21 mouse cellular contexts compared by ENCODE assay signal in the genomic region with DNA sequence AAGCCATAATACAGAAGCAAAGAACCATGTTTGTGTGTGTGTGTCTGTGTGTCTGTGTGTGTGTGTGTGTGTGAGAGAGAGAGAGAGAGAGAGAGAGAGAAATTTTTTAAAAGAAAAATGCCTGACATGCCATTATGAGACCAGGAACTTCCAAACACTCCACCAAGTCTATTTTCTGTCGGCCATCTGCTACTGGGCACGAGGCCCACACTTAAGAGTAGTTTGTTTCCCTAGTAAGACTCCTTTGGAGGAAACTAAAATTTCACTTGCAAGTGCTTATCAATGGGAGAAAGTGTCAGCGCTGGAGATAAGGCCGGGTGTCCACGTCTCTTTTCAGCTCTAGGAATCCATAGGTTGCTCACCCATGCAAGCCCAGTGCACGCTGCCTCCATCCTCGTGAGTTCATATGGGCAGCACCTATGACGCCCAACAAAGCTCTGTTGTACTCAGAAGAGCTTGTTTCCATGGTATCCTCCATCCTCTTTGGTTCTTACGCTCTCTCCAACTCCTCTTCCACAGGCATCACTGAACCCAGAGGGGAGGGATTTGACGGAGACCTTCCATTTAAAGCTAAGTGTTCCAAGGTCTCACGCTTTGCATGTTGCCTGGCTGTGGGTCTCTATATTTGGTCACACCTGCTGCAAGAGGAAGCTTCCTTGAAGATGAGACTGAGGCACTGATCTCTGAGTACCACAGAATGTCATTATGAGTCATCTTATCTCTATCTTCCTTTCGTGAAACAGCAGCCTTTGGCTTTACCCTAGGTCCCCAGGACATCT.
DNase-seq lines count a peak whose midpoint lies in the region; ATAC-seq and TF ChIP-seq lines count a peak whose summit lies in the region.
"Had no signal": no experiment of that assay in that cellular context is flagged by ENCODE, and none has a peak within 500 bp of the region (broad histone marks: within the 10 kb centered on the region; RNA-seq: fewer than 3 reads in every experiment).

No protein-coding gene starts in this region.

- H3K4me2 ChIP-seq in midbrain, postnatal 0 days (ENCODE audit: low read depth, low read length, poor library complexity, severe bottlenecking) = no peak overlapping the region
- H3K4me2 ChIP-seq: heart, embryonic 15.5 days; intestine, embryonic 15.5 days; limb, embryonic 12.5 days; liver, embryonic 13.5 days; stomach, embryonic 15.5 days had no signal

- no peaks in the 10 kb centered on the region for H3K4me1 ChIP-seq in cerebellum, adult 2 months (ENCODE audit: control insufficient read depth, insufficient read depth, low read length)
- H3K4me1 ChIP-seq in midbrain, postnatal 0 days (ENCODE audit: insufficient read depth, low read length) = no peaks in the 10 kb centered on the region
- H3K4me1 ChIP-seq: forebrain, embryonic 10.5 days; heart, embryonic 15.5 days; hindbrain, embryonic 10.5 days; liver, embryonic 13.5 days; megakaryocyte, embryonic 14.5 days had no signal

- H3K9ac ChIP-seq in midbrain, postnatal 0 days (replicated peaks; ENCODE audit: low read length, poor library complexity, severe bottlenecking) = no peak overlapping the region
- H3K9ac ChIP-seq: heart, embryonic 15.5 days; intestine, embryonic 15.5 days; limb, embryonic 12.5 days; liver, embryonic 13.5 days; stomach, embryonic 15.5 days had no signal

- ATAC-seq in activated CD4-positive, CD25-positive, alpha-beta regulatory T cell, adult 4 months = peak; percentile 32
- ATAC-seq in midbrain, postnatal 0 days (ENCODE audit: low FRiP score) = no peak
- ATAC-seq: intestine, embryonic 15.5 days had no signal

- no peaks in the 10 kb centered on the region for H3K9me3 ChIP-seq in midbrain, postnatal 0 days (ENCODE audit: low read length)
- H3K9me3 ChIP-seq: forebrain, embryonic 10.5 days; heart, embryonic 15.5 days; hindbrain, embryonic 10.5 days; intestine, embryonic 15.5 days; limb, embryonic 12.5 days; liver, embryonic 13.5 days; megakaryocyte, embryonic 14.5 days; stomach, embryonic 15.5 days had no signal

- TF ChIP-seq CTCF in cerebellum, adult 2 months (IDR thresholded peaks at IDR 0.05; ENCODE audit: borderline replicate concordance, insufficient read depth, low read depth, low read length) = no peak
- no peak for TF ChIP-seq CTCF in midbrain, postnatal 0 days (IDR thresholded peaks at IDR 0.05)

- peak; percentile 11 to 62 for DNase-seq in frontal cortex, postnatal 36 days (ENCODE audit: low spot score in 2 of 2)
- no peak for DNase-seq in frontal cortex, postnatal 25 days (ENCODE audit: low spot score in 2 of 2)
- peak; percentile 18 for DNase-seq in A20 (ENCODE audit: low read depth, low spot score)
- peak; percentile 46 for DNase-seq in right cerebral cortex, adult 18-20 months
- no peak for DNase-seq in cerebellum, adult 2 months
- DNase-seq in cerebellum, postnatal 14 days = no peak
- DNase-seq in midbrain, postnatal 0 days (ENCODE audit: low spot score) = no peak
- DNase-seq: adrenal gland, adult 8-10 months; cerebellum, adult 9-10 months; gastrocnemius, adult 2 months; heart, adult 2 months; kidney, postnatal 4 days; liver, embryonic 13.5 days had no signal

- H3K36me3 ChIP-seq in midbrain, postnatal 0 days (ENCODE audit: insufficient read depth, low read length) = no peaks in the 10 kb centered on the region
- H3K36me3 ChIP-seq: forebrain, embryonic 10.5 days; heart, embryonic 15.5 days; hindbrain, embryonic 10.5 days; intestine, embryonic 15.5 days; limb, embryonic 12.5 days; liver, embryonic 13.5 days; stomach, embryonic 15.5 days had no signal

- H3K27me3 ChIP-seq in cerebellum, adult 2 months (ENCODE audit: control insufficient read depth, insufficient read depth, low read length) = no peaks in the 10 kb centered on the region
- no peaks in the 10 kb centered on the region for H3K27me3 ChIP-seq in midbrain, postnatal 0 days (ENCODE audit: insufficient read depth, low read length)
- H3K27me3 ChIP-seq: heart, embryonic 15.5 days; intestine, embryonic 15.5 days; limb, embryonic 12.5 days; liver, embryonic 13.5 days; megakaryocyte, embryonic 14.5 days; stomach, embryonic 15.5 days had no signal

- H3K4me3 ChIP-seq in cerebellum, adult 2 months (replicated peaks; ENCODE audit: insufficient read depth, low read depth, low read length) = no peak overlapping the region
- H3K4me3 ChIP-seq in midbrain, postnatal 0 days (ENCODE audit: low read depth, low read length) = no peak overlapping the region
- H3K4me3 ChIP-seq: forebrain, embryonic 10.5 days; gastrocnemius, adult 2 months; heart, adult 2 months; heart, embryonic 15.5 days; hindbrain, embryonic 10.5 days; intestine, embryonic 15.5 days; limb, embryonic 12.5 days; liver, embryonic 13.5 days; megakaryocyte, embryonic 14.5 days; stomach, embryonic 15.5 days had no signal

- 83% methylated on average over 12 of the region's 12 CpGs for WGBS in cerebellum, adult 2 months
- WGBS in midbrain, postnatal 0 days = 91% methylated on average over 12 of the region's 12 CpGs

- no peak for TF ChIP-seq POLR2A in cerebellum, adult 2 months (IDR thresholded peaks at IDR 0.05; ENCODE audit: borderline replicate concordance, insufficient read depth, low read length)

- H3K27ac ChIP-seq in cerebellum, adult 2 months (ENCODE audit: insufficient read depth, low read length) = no peak overlapping the region
- H3K27ac ChIP-seq in midbrain, postnatal 0 days (ENCODE audit: low read depth, low read length) = no peak overlapping the region
- H3K27ac ChIP-seq: forebrain, embryonic 10.5 days; gastrocnemius, adult 2 months; heart, adult 2 months; heart, embryonic 15.5 days; hindbrain, embryonic 10.5 days; intestine, embryonic 15.5 days; limb, embryonic 12.5 days; liver, embryonic 13.5 days; stomach, embryonic 15.5 days had no signal

Comparison
In these comparisons a context has a peak if more than half of its experiments do, and no peak if none do; other contexts are left out.
1. DNase-seq: peak in frontal cortex, postnatal 36 days (2 of 2), A20 (single experiment) and right cerebral cortex, adult 18-20 months (single experiment); none in frontal cortex, postnatal 25 days (0 of 2), cerebellum, adult 2 months (0 of 2), cerebellum, postnatal 14 days (0 of 2) and midbrain, postnatal 0 days (single experiment).